Mouse (Mus musculus) heart, adult 2 months (tissue): ENCODE data around the gene Sec24d.

ENCODE experiments used
- CTCF ChIP-seq: fragments of 200-600 bp; IDR thresholded peaks from 2 replicates; pipeline ENCODE4 v1.8.1; 2022; ENCODE audit warnings: antibody characterized with exemption, mild to moderate bottlenecking, moderate library complexity
- POLR2A ChIP-seq: fragments of 200-500 bp; IDR thresholded peaks from 2 replicates; pipeline ENCODE4 v1.6.1; 2011; ENCODE audit warnings: mild to moderate bottlenecking, low read depth, low read length, control low read depth; ENCODE audit not compliant: insufficient read depth

DNA sequence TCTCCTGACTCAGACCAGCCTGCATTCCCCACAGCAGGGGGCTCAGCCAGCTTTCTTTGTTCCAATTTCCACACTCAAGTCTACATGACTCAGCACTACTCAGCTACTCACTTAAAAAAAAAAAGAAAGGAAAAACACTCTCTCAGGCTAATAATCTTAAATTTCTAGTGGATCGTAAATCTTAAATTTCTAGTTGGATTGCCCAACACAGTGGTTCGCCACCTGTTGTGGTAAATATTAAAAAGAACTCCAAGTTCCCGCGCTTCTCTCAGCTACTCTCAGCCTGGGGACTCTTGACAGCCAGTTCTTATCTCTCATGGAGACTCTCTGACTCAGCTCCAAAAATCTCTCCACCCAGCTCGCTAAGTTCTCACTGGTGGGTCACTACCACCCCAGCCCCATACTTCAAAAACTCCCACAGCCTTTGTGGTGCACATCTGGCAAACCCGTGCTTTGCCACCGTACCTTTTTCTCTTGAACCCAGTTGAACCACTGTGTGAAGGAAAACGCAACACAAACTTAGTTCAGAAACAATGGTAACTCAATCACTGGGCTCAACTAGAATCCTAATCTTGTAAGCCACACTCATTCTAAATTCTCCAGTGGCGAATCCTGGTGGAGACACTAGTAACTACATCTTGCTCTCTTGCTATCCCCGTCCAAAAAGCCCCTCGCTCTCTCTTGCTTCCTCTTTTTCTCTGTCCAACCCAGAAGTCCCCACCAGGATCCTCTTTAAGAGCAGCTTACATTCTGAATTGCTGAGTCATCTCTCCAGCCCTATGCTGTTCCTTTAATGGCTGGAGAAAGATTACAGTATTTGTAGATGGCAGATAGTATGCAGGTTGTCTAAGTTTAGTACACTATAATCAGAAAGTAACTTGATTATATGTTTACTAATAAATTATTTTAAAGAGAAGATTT lies 10.8 kb upstream of the Sec24d start:
- TF ChIP-seq CTCF: peak; percentile 37
- TF ChIP-seq POLR2A: no peak
